Mouse (Mus musculus) ES-E14 (cell line): ENCODE data around the gene Abca6. TPM values are rescaled to one million over a fixed set of nuclear protein-coding genes. Genes with fewer than 3 reads are reported as not detected.

Source experiments
- DNase-seq: peaks from one replicate; pipeline ENCODE4 v3.0.0-alpha.2; 2013; ENCODE audit warnings: low read depth, low spot score
- H3K27ac ChIP-seq: 2 replicates; pipeline ENCODE4 v1.5.1; 2012; ENCODE audit warnings: low read depth, mild to moderate bottlenecking, low read length, moderate library complexity, mixed read lengths; ENCODE audit not compliant: poor library complexity, insufficient read depth, severe bottlenecking
- H3K36me3 ChIP-seq: 2 replicates; pipeline ENCODE4 v1.6.1; 2012; ENCODE audit warnings: mild to moderate bottlenecking, low read length, moderate library complexity, mixed read lengths; ENCODE audit not compliant: control insufficient read depth, poor library complexity, insufficient read depth, severe bottlenecking
- H3K4me1 ChIP-seq, 2 experiments: fragments of 150-350 bp in 1 of 2; sonication (generic) in 1 of 2; 2 replicates each; pipeline ENCODE4 v1.6.1; 2012; ENCODE audit warnings: low read length in 2 of 2, mild to moderate bottlenecking in 1 of 2, mixed read lengths in 1 of 2; ENCODE audit not compliant: control insufficient read depth in 2 of 2, insufficient read depth in 2 of 2, poor library complexity in 1 of 2
- H3K4me3 ChIP-seq, 2 experiments: fragments of 150-350 bp in 1 of 2; sonication (generic) in 1 of 2; 2 replicates each; pipeline ENCODE4 v1.5.1; 2012; ENCODE audit warnings: low read length in 2 of 2, low read depth in 1 of 2, mild to moderate bottlenecking in 1 of 2, mixed read lengths in 1 of 2; ENCODE audit not compliant: insufficient read depth in 1 of 2, poor library complexity in 1 of 2, severe bottlenecking in 1 of 2
- H3K9ac ChIP-seq: 2 replicates; pipeline ENCODE4 v1.6.1; 2012; ENCODE audit warnings: low read depth, mild to moderate bottlenecking, low read length, mixed read lengths; ENCODE audit not compliant: poor library complexity, insufficient read depth, severe bottlenecking
- H3K9me3 ChIP-seq: fragments of 150-350 bp; sonication (generic); 2 replicates; pipeline ENCODE4 v1.6.1; 2012; ENCODE audit warnings: low read depth, mild to moderate bottlenecking, low read length; ENCODE audit not compliant: control insufficient read depth, insufficient read depth
- CHD2 ChIP-seq: IDR thresholded peaks from 2 replicates; pipeline ENCODE4 v1.6.1; 2014; ENCODE audit warnings: mild to moderate bottlenecking, low read depth, low read length, inconsistent platforms
- HCFC1 ChIP-seq: IDR thresholded peaks from 2 replicates; pipeline ENCODE4 v1.6.1; 2012; ENCODE audit warnings: low read length, inconsistent platforms, borderline replicate concordance; ENCODE audit not compliant: insufficient read depth
- MAFK ChIP-seq: IDR thresholded peaks from 2 replicates; pipeline ENCODE4 v1.6.1; 2014; ENCODE audit warnings: mild to moderate bottlenecking, low read depth, low read length, inconsistent platforms; ENCODE audit not compliant: insufficient read depth
- ZC3H11A ChIP-seq: IDR thresholded peaks from 2 replicates; pipeline ENCODE4 v1.6.1; 2012; ENCODE audit warnings: low read depth, mild to moderate bottlenecking, inconsistent platforms, low read length, borderline replicate concordance
- ZNF384 ChIP-seq: IDR thresholded peaks from 2 replicates; pipeline ENCODE4 v1.6.1; 2012; ENCODE audit warnings: low read depth, low read length, inconsistent platforms
- in situ Hi-C, 2 experiments: fragments of 600-800 bp; cut with MboI; formaldehyde crosslinking; loops; one replicate each; pipeline ENCODE4 v1.15.1; 2025; ENCODE audit warnings: low sequenced_read_pairs in 2 of 2, inconsistent platforms in 1 of 2; ENCODE audit not compliant: unreplicated experiment in 2 of 2
- total RNA-seq: library from RNA; depleted of rRNA; stranded (reverse); fragments of 300-350 nt; gene quantifications from 2 replicates; pipeline ENCODE4 v1.2.3, GENCODE M21; 2012

Abca6 gene
- total RNA-seq, 1 experiment = 0.18 TPM

DNA sequence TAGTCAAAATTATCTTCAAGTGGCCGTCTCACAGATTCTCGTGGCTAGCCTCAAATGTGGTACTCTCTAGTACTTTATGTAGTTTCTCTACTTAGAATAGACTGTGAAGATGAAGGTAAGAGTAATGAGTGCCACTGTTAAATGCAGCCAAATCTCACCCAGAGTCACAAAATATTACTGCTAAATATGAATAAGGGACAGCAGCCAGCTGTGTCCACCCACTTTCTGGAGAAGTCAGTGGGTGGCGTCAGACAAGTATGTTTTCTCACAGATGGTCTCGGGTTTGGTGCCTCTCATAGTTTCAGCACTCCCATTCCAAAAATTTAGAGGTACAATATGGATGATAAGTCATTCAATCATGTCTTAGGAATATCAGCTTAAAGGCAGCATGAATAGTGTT lies 56.3 kb downstream of the Abca6 start:
- no peak for DNase-seq
- Histone ChIP-seq H3K4me3 (no peak overlapping the region), H3K36me3 (no peaks in the 10 kb centered on the region), H3K27ac (no peak overlapping the region), H3K9me3 (no peaks in the 10 kb centered on the region), H3K4me1 (no peaks in the 10 kb centered on the region), H3K9ac (no peak overlapping the region)
- in situ Hi-C loops = no loop called here
- no peak for TF ChIP-seq CHD2
- TF ChIP-seq HCFC1 = no peak
- TF ChIP-seq ZC3H11A = no peak
- TF ChIP-seq ZNF384 = no peak
- no peak for TF ChIP-seq MAFK

DNA sequence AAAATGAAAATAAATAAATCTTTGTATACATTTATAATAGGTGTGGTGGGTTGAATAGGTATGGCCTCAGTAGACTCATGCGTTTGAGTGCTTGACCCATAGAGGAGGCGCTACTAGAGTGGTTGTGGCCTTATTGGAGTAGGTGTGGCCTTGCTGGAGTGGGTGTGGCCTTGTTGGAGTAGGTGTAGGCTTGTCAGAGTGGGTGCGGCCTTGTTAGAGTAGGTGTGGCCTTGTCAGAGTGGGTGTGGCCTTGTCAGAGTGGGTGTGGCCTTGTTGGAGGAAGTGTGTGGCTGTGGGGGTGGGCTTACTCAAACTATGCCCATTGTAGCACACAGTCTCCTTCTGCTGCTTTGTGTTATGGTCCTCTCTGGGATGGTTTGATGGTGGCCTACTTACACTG lies 80.4 kb downstream of the Abca6 start:
- Histone ChIP-seq H3K9me3 (no peaks in the 10 kb centered on the region), H3K27ac (no peak overlapping the region), H3K36me3 (no peaks in the 10 kb centered on the region), H3K4me1 (peaks cover 0 to 2% of the 10 kb centered on the region in 2 experiments; a peak in 1 of 4 replicates), H3K4me3 (peak overlapping the region in 1 of 2 experiments; percentile 45; a peak in 2 of 4 replicates), H3K9ac (no peak overlapping the region)
- no peak for TF ChIP-seq CHD2
- TF ChIP-seq HCFC1 = no peak
- TF ChIP-seq ZC3H11A = no peak
- in situ Hi-C loops = no loop called here
- peak; percentile 16 for DNase-seq

DNA sequence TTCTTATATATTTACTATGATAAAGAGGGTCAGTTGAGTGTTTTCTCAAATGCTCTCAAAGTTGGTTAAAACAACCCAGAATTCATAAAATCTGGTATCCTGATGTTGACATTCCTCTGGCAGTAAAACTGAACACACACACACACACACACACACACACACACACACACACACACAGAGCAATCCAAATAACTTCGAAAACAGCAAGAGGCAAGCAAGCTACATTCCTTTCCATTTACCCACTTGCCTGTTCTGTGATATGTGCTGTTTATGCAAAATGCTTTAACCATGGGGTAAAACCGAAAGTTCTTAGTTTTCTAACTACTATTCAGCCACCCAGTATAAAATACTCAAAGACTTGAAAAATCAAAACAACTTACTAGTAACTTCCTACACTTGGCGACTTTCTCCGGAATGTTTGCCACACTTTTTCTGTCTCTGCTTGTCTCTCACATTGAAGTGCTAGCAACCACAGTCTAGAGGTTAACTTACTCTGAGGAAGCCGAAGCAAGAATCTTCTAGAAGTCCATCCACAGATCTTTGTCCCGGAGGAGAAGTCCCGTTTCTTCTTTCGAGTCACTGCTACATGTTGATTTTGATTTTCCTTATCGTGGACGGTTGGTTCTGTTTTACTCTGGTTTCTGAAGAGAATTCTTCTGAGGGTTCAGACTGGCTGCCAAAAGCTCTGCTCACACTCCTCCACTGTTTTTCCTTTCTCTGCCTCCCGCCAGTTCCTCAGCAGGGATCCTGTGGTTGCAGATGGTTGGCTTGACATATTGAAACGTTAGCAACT lies 83.9 kb downstream of the Abca6 start, which contains the start of gene Abca9:
TSS of gene Abca9 (minus strand) at position 738 of the 793 bp plus-strand sequence.
- Histone ChIP-seq H3K4me3 (no peak within 1 kb of the TSS), H3K9me3 (no peaks in the 10 kb centered on the region), H3K27ac (no peak within 1 kb of the TSS), H3K9ac (no peak within 1 kb of the TSS), H3K36me3 (no peaks in the 10 kb centered on the region), H3K4me1 (peaks cover 0 to 2% of the 10 kb centered on the region in 2 experiments; a peak in 1 of 4 replicates)
- DNase-seq = no peak
- in situ Hi-C loops = no loop called here
- TF ChIP-seq HCFC1 (no peak), ZNF384 (no peak), MAFK (no peak), ZC3H11A (no peak), CHD2 (no peak)

DNA sequence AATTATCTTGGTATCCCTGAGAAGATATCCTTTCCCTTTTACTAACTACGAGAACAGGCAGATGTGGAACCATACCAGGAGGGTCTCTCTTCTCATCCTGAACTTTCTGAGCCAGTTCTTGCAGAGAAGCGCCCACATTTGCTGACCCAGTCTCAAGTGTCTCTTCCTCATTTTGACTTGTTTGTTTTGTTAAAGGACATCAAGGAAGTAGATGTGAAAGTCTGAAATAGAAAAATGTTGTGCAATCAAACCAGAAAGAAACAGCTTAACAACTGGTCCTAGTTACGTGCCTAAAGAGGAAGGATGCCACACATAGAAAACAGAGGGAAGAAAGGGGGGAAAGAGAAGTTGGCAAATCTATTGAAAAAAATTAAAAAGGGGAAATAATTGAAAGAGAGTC lies 85.8 kb downstream of the Abca6 start:
- DNase-seq = no peak
- no peak for TF ChIP-seq HCFC1
- TF ChIP-seq ZC3H11A = no peak
- no peak for TF ChIP-seq ZNF384
- TF ChIP-seq MAFK = no peak
- no peak for TF ChIP-seq CHD2
- Histone ChIP-seq H3K9ac (no peak overlapping the region), H3K27ac (no peak overlapping the region), H3K4me1 (no peaks in the 10 kb centered on the region), H3K9me3 (no peaks in the 10 kb centered on the region), H3K36me3 (no peaks in the 10 kb centered on the region), H3K4me3 (no peak overlapping the region)
- in situ Hi-C loops = no loop called here

DNA sequence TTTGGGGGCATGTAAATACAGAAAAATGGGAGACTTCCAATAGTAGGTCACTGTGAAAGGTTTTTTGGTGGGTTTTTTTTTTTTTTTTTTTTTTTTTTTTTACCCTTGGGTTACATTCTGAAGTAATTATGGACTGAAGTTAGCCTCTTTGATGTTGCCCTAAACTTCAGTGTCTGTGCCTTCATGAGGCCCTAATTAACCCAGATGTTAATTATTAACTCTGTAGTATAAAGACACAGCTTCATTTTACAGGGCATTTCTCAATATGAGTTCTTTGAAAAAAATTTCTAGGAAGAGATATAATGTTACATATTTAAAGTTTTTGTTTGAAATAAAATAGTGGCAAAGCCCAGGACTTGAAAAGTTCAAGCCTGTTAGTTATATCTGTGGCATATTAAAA lies 86.2 kb downstream of the Abca6 start:
- H3K4me1 ChIP-seq = no peaks in the 10 kb centered on the region
- H3K9me3 ChIP-seq = no peaks in the 10 kb centered on the region
- H3K9ac ChIP-seq = no peak overlapping the region
- H3K4me3 ChIP-seq = no peak overlapping the region
- no peak overlapping the region for H3K27ac ChIP-seq
- H3K36me3 ChIP-seq = no peaks in the 10 kb centered on the region
- DNase-seq = no peak
- in situ Hi-C loops = no loop called here
- TF ChIP-seq MAFK (no peak), HCFC1 (no peak), ZNF384 (no peak), ZC3H11A (no peak), CHD2 (no peak)
